Mouse (Mus musculus): ENCODE data around the gene Cplx2.

Cplx2 gene

GRCm38 (mm10) chr13:54368181-54368580 lies 3.0 kb upstream of the Cplx2 start:
- DNase-seq: no peak

- peak; percentile 70 for DNase-seq
Observed at GRCm38 (mm10) chr13:54371387-54372330, 510 bp downstream of the Cplx2 start.

GRCm38 (mm10) chr13:54372665-54373064 lies 1.5 kb downstream of the Cplx2 start:
- peak; percentile 89 for DNase-seq

- DNase-seq: peak; percentile 54
Observed at GRCm38 (mm10) chr13:54374106-54374706, 3.1 kb downstream of the Cplx2 start.

GRCm38 (mm10) chr13:54375497-54376495 lies 4.6 kb downstream of the Cplx2 start:
- DNase-seq: no peak

- no peak for DNase-seq
Observed at GRCm38 (mm10) chr13:54376736-54377135, 5.6 kb downstream of the Cplx2 start.

- DNase-seq: peak; percentile 34
Observed at GRCm38 (mm10) chr13:54378051-54378450, 6.9 kb downstream of the Cplx2 start.

GRCm38 (mm10) chr13:54380421-54380820 lies 9.3 kb downstream of the Cplx2 start:
- DNase-seq: no peak

- DNase-seq: no peak
Observed at GRCm38 (mm10) chr13:54381396-54381795, 10.2 kb downstream of the Cplx2 start.

- DNase-seq: no peak
Observed at GRCm38 (mm10) chr13:54383531-54383930, 12.4 kb downstream of the Cplx2 start.

- DNase-seq: no peak
Observed at GRCm38 (mm10) chr13:54384518-54384917, 13.4 kb downstream of the Cplx2 start.

- no peak for DNase-seq
Observed at GRCm38 (mm10) chr13:54385008-54386004, 14.2 kb downstream of the Cplx2 start.

- DNase-seq: no peak
Observed at GRCm38 (mm10) chr13:54389971-54390564, 18.9 kb downstream of the Cplx2 start.

- DNase-seq: no peak
Observed at GRCm38 (mm10) chr13:54390565-54391013, 19.4 kb downstream of the Cplx2 start.

GRCm38 (mm10) chr13:54391313-54391712 lies 20.2 kb downstream of the Cplx2 start:
- no peak for DNase-seq

GRCm38 (mm10) chr13:54397069-54397468 lies 25.9 kb downstream of the Cplx2 start:
- DNase-seq: no peak

GRCm38 (mm10) chr13:54400565-54401179 lies 29.5 kb downstream of the Cplx2 start:
- no peak for DNase-seq

GRCm38 (mm10) chr13:54401180-54401569 lies 30.0 kb downstream of the Cplx2 start:
- DNase-seq: no peak

- no peak for DNase-seq
Observed at GRCm38 (mm10) chr13:54402346-54402745, 31.2 kb downstream of the Cplx2 start.

GRCm38 (mm10) chr13:54403224-54404070 lies 32.3 kb downstream of the Cplx2 start:
- no peak for DNase-seq

All from right cerebral cortex, postnatal 14 days (tissue).